Mouse (Mus musculus) thymus, adult 2 months (tissue): Measurements from ENCODE around the gene Plg.

Experiments
- CTCF ChIP-seq: fragments of 200-500 bp; IDR thresholded peaks from 2 replicates; pipeline ENCODE4 v1.5.1; 2012; ENCODE audit warnings: mild to moderate bottlenecking, control low read depth, low read length, moderate library complexity, borderline replicate concordance; ENCODE audit not compliant: control insufficient read depth, poor library complexity, insufficient read depth; ENCODE audit errors: extremely low read depth
- POLR2A ChIP-seq: fragments of 200-500 bp; IDR thresholded peaks from 2 replicates; pipeline ENCODE4 v1.6.1; 2012; ENCODE audit warnings: mild to moderate bottlenecking, low read length, control low read depth, moderate library complexity; ENCODE audit not compliant: control insufficient read depth, poor library complexity, insufficient read depth; ENCODE audit errors: extremely low read depth

- TF ChIP-seq POLR2A: no peak
- no peak for TF ChIP-seq CTCF
Measured at GRCm38 (mm10) chr17:12385049-12385794, 6.8 kb downstream of the Plg start.
